Mouse (Mus musculus) liver, embryonic 13.5 days (tissue): ENCODE measurements at regions not wholly inside any gene's neighbourhood (a gene's known extent, or its start where the extent isn't known, plus 50 kb on each side); places are given as distances from the start of the nearest gene placed in this dataset.

Experiments used
- ATAC-seq: fragments of 200-750 bp; cut with Nextera tagmentation; 2 replicates; pipeline ENCODE4 v1.8.0; 2017; ENCODE audit warnings: low read depth, mild to moderate bottlenecking, moderate number of reproducible peaks, moderate library complexity
- DNase-seq: peaks from one replicate; pipeline ENCODE4 v3.0.0; 2022
- H3K27ac ChIP-seq: fragments of 300-500 bp; sonication (generic); 2 replicates; pipeline ENCODE4 v1.5.1; 2015; ENCODE audit warnings: moderate library complexity, mild to moderate bottlenecking, inconsistent platforms
- H3K27me3 ChIP-seq: fragments of 300-500 bp; sonication (generic); 2 replicates; pipeline ENCODE4 v1.6.1; 2015; ENCODE audit warnings: mild to moderate bottlenecking, inconsistent platforms
- H3K36me3 ChIP-seq: fragments of 300-500 bp; sonication (generic); 2 replicates; pipeline ENCODE4 v1.6.1; 2015; ENCODE audit warnings: mild to moderate bottlenecking, inconsistent platforms
- H3K4me1 ChIP-seq: fragments of 300-500 bp; sonication (generic); replicated peaks from 2 replicates; pipeline ENCODE4 v1.6.1; 2015; ENCODE audit warnings: inconsistent platforms
- H3K4me2 ChIP-seq: fragments of 300-500 bp; sonication (generic); 2 replicates; pipeline ENCODE4 v1.6.1; 2015; ENCODE audit warnings: inconsistent platforms, mild to moderate bottlenecking, moderate library complexity
- H3K4me3 ChIP-seq: fragments of 300-500 bp; sonication (generic); replicated peaks from 2 replicates; pipeline ENCODE4 v1.5.1; 2015; ENCODE audit warnings: mild to moderate bottlenecking, inconsistent platforms
- H3K9ac ChIP-seq: fragments of 300-500 bp; sonication (generic); 2 replicates; pipeline ENCODE4 v1.6.1; 2015; ENCODE audit warnings: mild to moderate bottlenecking, inconsistent platforms
- H3K9me3 ChIP-seq: fragments of 300-500 bp; sonication (generic); replicated peaks from 2 replicates; pipeline ENCODE4 v1.6.1; 2016; ENCODE audit warnings: inconsistent platforms
- WGBS: fragments of 180-500 bp; shearing (Covaris S2); methylation state at CpG from one replicate; pipeline ENCODE4 v1.1.7; 2015; ENCODE audit not compliant: insufficient replicate concordance; 5-methylcytosine and 5-hydroxymethylcytosine counted together

- no peaks in the 10 kb centered on the region for H3K4me1 ChIP-seq
- WGBS: 40% methylated on average over 12 of the region's 12 CpGs
- no peaks in the 10 kb centered on the region for H3K9me3 ChIP-seq
- no peak overlapping the region for H3K4me3 ChIP-seq
- H3K36me3 ChIP-seq: no peaks in the 10 kb centered on the region
- H3K27ac ChIP-seq: no peak overlapping the region
- H3K27me3 ChIP-seq: no peaks in the 10 kb centered on the region
- DNase-seq: no peak
- H3K9ac ChIP-seq: no peak overlapping the region
- no peak overlapping the region for H3K4me2 ChIP-seq
- ATAC-seq: no peak
These were observed 191.6 kb upstream of the Gjb5 start for GRCm38 (mm10) chr4:127549581-127549980.

- WGBS: 42% methylated on average over 6 of the region's 6 CpGs
- H3K4me3 ChIP-seq: no peak overlapping the region
- no peaks in the 10 kb centered on the region for H3K36me3 ChIP-seq
- no peak overlapping the region for H3K4me2 ChIP-seq
- no peaks in the 10 kb centered on the region for H3K27me3 ChIP-seq
- H3K4me1 ChIP-seq: no peaks in the 10 kb centered on the region
- H3K9me3 ChIP-seq: no peaks in the 10 kb centered on the region
- DNase-seq: no peak
- H3K27ac ChIP-seq: no peak overlapping the region
- ATAC-seq: no peak
- no peak overlapping the region for H3K9ac ChIP-seq
These were observed 191.0 kb upstream of the Gjb5 start for GRCm38 (mm10) chr4:127549018-127549417.

- Histone ChIP-seq H3K9me3 (no peaks in the 10 kb centered on the region), H3K4me3 (no peak overlapping the region), H3K27ac (no peak overlapping the region), H3K27me3 (no peaks in the 10 kb centered on the region), H3K36me3 (no peaks in the 10 kb centered on the region), H3K4me2 (no peak overlapping the region), H3K9ac (no peak overlapping the region), H3K4me1 (no peaks in the 10 kb centered on the region)
- 67% methylated on average over 6 of the region's 6 CpGs for WGBS
- no peak for DNase-seq
- ATAC-seq: no peak
These were observed 187.1 kb upstream of the Gjb5 start for GRCm38 (mm10) chr4:127545106-127545505.

GRCm38 (mm10) chr4:127543276-127543675 is 185.3 kb upstream of the Gjb5 start:
- no peak overlapping the region for H3K4me2 ChIP-seq
- H3K27ac ChIP-seq: no peak overlapping the region
- no peak overlapping the region for H3K4me3 ChIP-seq
- H3K4me1 ChIP-seq: no peaks in the 10 kb centered on the region
- no peaks in the 10 kb centered on the region for H3K36me3 ChIP-seq
- no peaks in the 10 kb centered on the region for H3K27me3 ChIP-seq
- no peaks in the 10 kb centered on the region for H3K9me3 ChIP-seq
- ATAC-seq (no peak), DNase-seq (no peak)
- no peak overlapping the region for H3K9ac ChIP-seq
- WGBS: 76% methylated on average over 2 of the region's 2 CpGs

GRCm38 (mm10) chr4:127542771-127543170 is 184.8 kb upstream of the Gjb5 start:
- 61% methylated on average over 4 of the region's 4 CpGs for WGBS
- Histone ChIP-seq H3K9ac (no peak overlapping the region), H3K36me3 (no peaks in the 10 kb centered on the region), H3K27me3 (no peaks in the 10 kb centered on the region), H3K27ac (no peak overlapping the region), H3K4me3 (no peak overlapping the region), H3K9me3 (no peaks in the 10 kb centered on the region), H3K4me2 (no peak overlapping the region), H3K4me1 (no peaks in the 10 kb centered on the region)
- DNase-seq (no peak), ATAC-seq (no peak)

- H3K9me3 ChIP-seq: peaks cover 13% of the 10 kb centered on the region
- ATAC-seq: no peak
- WGBS: 38% methylated on average over 5 of the region's 5 CpGs
- no peak overlapping the region for H3K4me2 ChIP-seq
- H3K36me3 ChIP-seq: no peaks in the 10 kb centered on the region
- no peak for DNase-seq
- no peaks in the 10 kb centered on the region for H3K4me1 ChIP-seq
- no peak overlapping the region for H3K4me3 ChIP-seq
- H3K27ac ChIP-seq: no peak overlapping the region
- H3K27me3 ChIP-seq: no peaks in the 10 kb centered on the region
- no peak overlapping the region for H3K9ac ChIP-seq
These were observed 179.0 kb upstream of the Gjb5 start for GRCm38 (mm10) chr4:127536952-127537351.

- H3K4me1 ChIP-seq: no peaks in the 10 kb centered on the region
- peaks cover 16% of the 10 kb centered on the region for H3K9me3 ChIP-seq
- no peaks in the 10 kb centered on the region for H3K36me3 ChIP-seq
- H3K9ac ChIP-seq: no peak overlapping the region
- no peaks in the 10 kb centered on the region for H3K27me3 ChIP-seq
- H3K4me3 ChIP-seq: no peak overlapping the region
- H3K27ac ChIP-seq: no peak overlapping the region
- H3K4me2 ChIP-seq: no peak overlapping the region
- DNase-seq: no peak
- ATAC-seq: no peak
- 64% methylated on average over 7 of the region's 7 CpGs for WGBS
These were observed 177.6 kb upstream of the Gjb5 start for GRCm38 (mm10) chr4:127535630-127536029.

- WGBS: 80% methylated on average over 3 of the region's 3 CpGs
- peaks cover 16% of the 10 kb centered on the region for H3K9me3 ChIP-seq
- H3K4me1 ChIP-seq: no peaks in the 10 kb centered on the region
These were observed 176.4 kb upstream of the Gjb5 start for GRCm38 (mm10) chr4:127534411-127534810.

GRCm38 (mm10) chr4:127533726-127534125 is 175.7 kb upstream of the Gjb5 start:
- H3K36me3 ChIP-seq: no peaks in the 10 kb centered on the region
- DNase-seq: no peak
- 58% methylated on average over 4 of the region's 4 CpGs for WGBS
- H3K9ac ChIP-seq: no peak overlapping the region
- no peak overlapping the region for H3K4me2 ChIP-seq
- H3K4me1 ChIP-seq: no peaks in the 10 kb centered on the region
- no peak overlapping the region for H3K4me3 ChIP-seq
- H3K27me3 ChIP-seq: no peaks in the 10 kb centered on the region
- H3K9me3 ChIP-seq: peaks cover 16% of the 10 kb centered on the region
- ATAC-seq: no peak
- H3K27ac ChIP-seq: no peak overlapping the region

More at GRCm38 (mm10) chr4:127534411-127534810, 176.4 kb upstream of the Gjb5 start:
- no peak overlapping the region for H3K4me2 ChIP-seq
- no peak overlapping the region for H3K4me3 ChIP-seq
- ATAC-seq (no peak), DNase-seq (no peak)
- no peaks in the 10 kb centered on the region for H3K27me3 ChIP-seq
- no peak overlapping the region for H3K27ac ChIP-seq
- H3K36me3 ChIP-seq: no peaks in the 10 kb centered on the region
- no peak overlapping the region for H3K9ac ChIP-seq

GRCm38 (mm10) chr4:127530779-127531178 is 172.8 kb upstream of the Gjb5 start:
- H3K36me3 ChIP-seq: no peaks in the 10 kb centered on the region
- H3K9me3 ChIP-seq: peaks cover 16% of the 10 kb centered on the region
- ATAC-seq (no peak), DNase-seq (no peak)
- no peaks in the 10 kb centered on the region for H3K27me3 ChIP-seq
- no peak overlapping the region for H3K4me2 ChIP-seq
- H3K9ac ChIP-seq: no peak overlapping the region
- H3K4me3 ChIP-seq: no peak overlapping the region
- no peak overlapping the region for H3K27ac ChIP-seq
- 68% methylated on average over 11 of the region's 11 CpGs for WGBS
- H3K4me1 ChIP-seq: no peaks in the 10 kb centered on the region

- 74% methylated on average over 2 of the region's 2 CpGs for WGBS
- H3K4me2 ChIP-seq: no peak overlapping the region
- no peak overlapping the region for H3K9ac ChIP-seq
- H3K4me1 ChIP-seq: no peaks in the 10 kb centered on the region
- H3K9me3 ChIP-seq: no peaks in the 10 kb centered on the region
- no peak for ATAC-seq
- H3K36me3 ChIP-seq: no peaks in the 10 kb centered on the region
- H3K27ac ChIP-seq: no peak overlapping the region
- H3K4me3 ChIP-seq: no peak overlapping the region
- H3K27me3 ChIP-seq: no peaks in the 10 kb centered on the region
- no peak for DNase-seq
These were observed 164.2 kb upstream of the Gjb5 start for GRCm38 (mm10) chr4:127522151-127522550.

GRCm38 (mm10) chr4:127517978-127518377 is 160.0 kb upstream of the Gjb5 start:
- no peak overlapping the region for H3K27ac ChIP-seq
- no peak overlapping the region for H3K4me2 ChIP-seq
- no peaks in the 10 kb centered on the region for H3K27me3 ChIP-seq
- no peak for DNase-seq
- ATAC-seq: no peak
- H3K9me3 ChIP-seq: no peaks in the 10 kb centered on the region
- H3K36me3 ChIP-seq: no peaks in the 10 kb centered on the region
- H3K4me1 ChIP-seq: no peaks in the 10 kb centered on the region
- no peak overlapping the region for H3K9ac ChIP-seq
- no peak overlapping the region for H3K4me3 ChIP-seq
- 49% methylated on average over 1 of the region's 1 CpGs for WGBS
